Mouse (Mus musculus) left cerebral cortex, adult 2 months (tissue): ENCODE results near the gene Gnai3. TPM values are rescaled to one million over a fixed set of nuclear protein-coding genes. Genes with fewer than 3 reads are reported as not detected.

ENCODE experiments used
- DNase-seq, 2 experiments: peaks; one replicate each; pipeline ENCODE4 v3.0.0; 2021 to 2022; ENCODE audit warnings: low spot score in 2 of 2, mixed read lengths in 1 of 2; ENCODE audit errors: extremely low spot score in 1 of 2
- H3K27ac ChIP-seq: fragments of 200-600 bp; 2 replicates; pipeline ENCODE4 v1.8.1; 2022
- H3K4me3 ChIP-seq: fragments of 200-600 bp; 2 replicates; pipeline ENCODE4 v1.8.1; 2022
- CTCF ChIP-seq: fragments of 200-600 bp; IDR thresholded peaks from 2 replicates; pipeline ENCODE4 v1.8.1; 2022; ENCODE audit warnings: antibody characterized with exemption, mild to moderate bottlenecking, moderate library complexity
- intact Hi-C: fragments of 180-260 bp; cut with DNase I; formaldehyde crosslinking; loops from one replicate; pipeline ENCODE4 v1.15.1; 2025
- total RNA-seq, 2 experiments: library from RNA; stranded (reverse); gene quantifications; 2 replicates each; pipeline ENCODE4 v1.2.3; 2021

The Gnai3 gene
- total RNA-seq, 2 experiments from 2014 or later: 26.9 to 28.6 TPM

- intact Hi-C loops: loop anchor here (1.0 kb wide), 1 partner anchor 78 kb away; no protein-coding TSS in a partner anchor
- no peak overlapping the region for H3K4me3 ChIP-seq
- peak; percentile 96 for TF ChIP-seq CTCF
- no peak overlapping the region for H3K27ac ChIP-seq
- DNase-seq: peak; percentile 58 to 73
These were observed 75.4 kb downstream of the Gnai3 start for GRCm38 (mm10) chr3:108070295-108071293.

GRCm38 (mm10) chr3:108069231-108069870 lies 76.6 kb downstream of the Gnai3 start:
- Histone ChIP-seq H3K4me3 (no peak overlapping the region), H3K27ac (no peak overlapping the region)
- intact Hi-C loops: no loop called here
- TF ChIP-seq CTCF: no peak
- no peak for DNase-seq

- no peak overlapping the region for H3K27ac ChIP-seq
- no peak for TF ChIP-seq CTCF
- H3K4me3 ChIP-seq: no peak overlapping the region
- no peak for DNase-seq
- intact Hi-C loops: no loop called here
These were observed 77.1 kb downstream of the Gnai3 start for GRCm38 (mm10) chr3:108068826-108069225.

GRCm38 (mm10) chr3:108067370-108067934 lies 78.5 kb downstream of the Gnai3 start:
- intact Hi-C loops: no loop called here
- H3K27ac ChIP-seq: no peak overlapping the region
- TF ChIP-seq CTCF: no peak
- H3K4me3 ChIP-seq: no peak overlapping the region
- no peak for DNase-seq

GRCm38 (mm10) chr3:108065551-108065950 lies 80.4 kb downstream of the Gnai3 start:
- TF ChIP-seq CTCF: no peak
- DNase-seq: no peak
- no peak overlapping the region for H3K4me3 ChIP-seq
- no peak overlapping the region for H3K27ac ChIP-seq
- intact Hi-C loops: no loop called here

- no peak for TF ChIP-seq CTCF
- H3K4me3 ChIP-seq: no peak overlapping the region
- intact Hi-C loops: loop anchor here (5.0 kb wide), 3 partner anchors 112 to 367 kb away; partner anchors contain the start of gene Ahcyl1
- DNase-seq: no peak
- no peak overlapping the region for H3K27ac ChIP-seq
These were observed 81.3 kb downstream of the Gnai3 start for GRCm38 (mm10) chr3:108064672-108065071.

- Histone ChIP-seq H3K27ac (no peak overlapping the region), H3K4me3 (no peak overlapping the region)
- intact Hi-C loops: loop anchor here (5.0 kb wide), 3 partner anchors 110 to 365 kb away; partner anchors contain the start of gene Ahcyl1
- TF ChIP-seq CTCF: no peak
- no peak for DNase-seq
These were observed 83.3 kb downstream of the Gnai3 start for GRCm38 (mm10) chr3:108062648-108063047.

- peak; percentile 94 for TF ChIP-seq CTCF
- intact Hi-C loops: loop anchor here (1.0 to 5.0 kb wide), 5 partner anchors 43 to 364 kb away; partner anchors contain the start of gene Ahcyl1
- DNase-seq: peak; percentile 45 to 51
These were observed 84.5 kb downstream of the Gnai3 start for GRCm38 (mm10) chr3:108061420-108061819.

More at GRCm38 (mm10) chr3:108061420-108061819, 84.5 kb downstream of the Gnai3 start:
- Histone ChIP-seq H3K4me3 (no peak overlapping the region), H3K27ac (no peak overlapping the region)

Other genes starting within 250 kb of the Gnai3 start
- 10 to 100 TPM; 82.7 to 85.1 TPM for gene Gstm7, start 214.3 kb downstream of the Gnai3 start, total RNA-seq
- gene Gstm6, start 202.4 kb downstream of the Gnai3 start, total RNA-seq: 1 to 10 TPM; 4.7 to 6.7 TPM
- gene Gstm3, start 176.9 kb downstream of the Gnai3 start, total RNA-seq: not detected
- 1 to 10 TPM; 2.0 to 4.6 TPM for gene Gstm2, start 159.7 kb downstream of the Gnai3 start, total RNA-seq
- gene Gstm1, start 128.2 kb downstream of the Gnai3 start, total RNA-seq: 100 to 1,000 TPM; 266 to 284 TPM
- 1 to 10 TPM; 7.8 to 8.0 TPM for gene Gstm4, start 101.3 kb downstream of the Gnai3 start, total RNA-seq
- gene Ampd2, start 59.5 kb downstream of the Gnai3 start, total RNA-seq: 10 to 100 TPM; 58.8 to 61.4 TPM
- gene Gnat2, start 53.4 kb downstream of the Gnai3 start, total RNA-seq: not detected
- gene Gpr61, start 8.7 kb upstream of the Gnai3 start, total RNA-seq: 10 to 100 TPM; 17.0 to 19.0 TPM
- gene Amigo1, start 40.2 kb upstream of the Gnai3 start, total RNA-seq: 10 to 100 TPM; 80.2 to 82.8 TPM
- 10 to 100 TPM; 18.8 to 20.7 TPM for gene Cyb561d1, start 55.1 kb upstream of the Gnai3 start, total RNA-seq
- 10 to 100 TPM; 30.6 to 32.8 TPM for gene Atxn7l2, start 64.8 kb upstream of the Gnai3 start, total RNA-seq
- gene Sypl2, start 80.5 kb upstream of the Gnai3 start, total RNA-seq: 1 to 10 TPM; 1.7 to 2.0 TPM
- gene Psma5, start 110.8 kb upstream of the Gnai3 start, total RNA-seq: 10 to 100 TPM; 64.9 to 80.9 TPM
- gene Sort1, start 137.9 kb upstream of the Gnai3 start, total RNA-seq: 100 to 1,000 TPM; 310 to 316 TPM
- 1 to 10 TPM in 1 of 2 experiments, not detected in 1; 1.0 TPM for gene Mybphl, start 218.8 kb upstream of the Gnai3 start, total RNA-seq
- 10 to 100 TPM; 18.9 to 21.2 TPM for gene Psrc1, start 237.7 kb upstream of the Gnai3 start, total RNA-seq